12 mouse cellular contexts compared by ENCODE assay signal in the genomic region with DNA sequence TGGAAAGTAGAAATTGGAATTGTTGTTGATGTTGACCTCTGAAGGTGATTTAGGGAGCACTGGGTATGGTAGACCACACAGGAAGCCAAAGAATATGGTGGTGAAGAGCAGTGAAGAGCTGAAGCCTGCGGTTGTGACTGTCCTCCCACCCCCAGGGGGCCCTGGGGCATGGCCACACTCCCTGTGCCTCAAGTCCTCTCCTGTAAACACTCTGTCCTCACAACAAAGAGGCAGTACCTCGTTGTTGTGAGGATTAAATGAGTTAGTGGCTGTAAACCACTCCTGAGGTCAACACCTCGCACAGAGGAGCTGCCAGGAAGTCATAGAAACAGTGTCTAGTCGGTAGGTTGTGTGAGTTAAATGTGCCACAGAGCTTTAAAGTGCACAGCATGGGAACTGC.
DNase-seq lines count a peak whose midpoint lies in the region; ATAC-seq and TF ChIP-seq lines count a peak whose summit lies in the region.
"Had no signal": no experiment of that assay in that cellular context is flagged by ENCODE, and none has a peak within 500 bp of the region (broad histone marks: within the 10 kb centered on the region; RNA-seq: fewer than 3 reads in every experiment).

No protein-coding gene starts in this region.

- TF ChIP-seq EP300 in stomach, postnatal 0 days (optimal IDR thresholded peaks at IDR 0.05): no peak

- intact Hi-C loops in heart, postnatal 25 days (cut with DNase I): no loop called here

- no peak for DNase-seq in heart, embryonic 10.5 days (ENCODE audit: low spot score)
- no peak for DNase-seq in heart, postnatal 25 days (ENCODE audit: low spot score)
- no peak for DNase-seq in neural tube, embryonic 11.5 days (ENCODE audit: low spot score)
- DNase-seq in neural tube, embryonic 10.5 days (ENCODE audit: extremely low spot score, low spot score): no peak
- no peak for DNase-seq in stomach, postnatal 0 days (ENCODE audit: low spot score)
- no peak for DNase-seq in adrenal gland, postnatal 10 days
- no peak for DNase-seq in layer of hippocampus, adult 18-20 months (ENCODE audit: low spot score in 2 of 2)
- DNase-seq: adrenal gland, postnatal 14 days; cerebellum, adult 11 months; gastrocnemius, postnatal 25 days had no signal

- H3K9me3 ChIP-seq in heart, embryonic 10.5 days: no peaks in the 10 kb centered on the region
- H3K9me3 ChIP-seq in neural tube, embryonic 11.5 days (ENCODE audit: control insufficient read depth, low read length): no peaks in the 10 kb centered on the region; the same call in 1 of the 2 replicates
- H3K9me3 ChIP-seq in stomach, postnatal 0 days (ENCODE audit: control insufficient read depth, low read length): no peaks in the 10 kb centered on the region

- H3K36me3 ChIP-seq in heart, embryonic 10.5 days: no peaks in the 10 kb centered on the region
- H3K36me3 ChIP-seq in neural tube, embryonic 11.5 days (ENCODE audit: control insufficient read depth, insufficient read depth, low read length): no peaks in the 10 kb centered on the region
- no peaks in the 10 kb centered on the region for H3K36me3 ChIP-seq in stomach, postnatal 0 days (ENCODE audit: control insufficient read depth, insufficient read depth, low read length)

- H3K4me2 ChIP-seq in neural tube, embryonic 11.5 days (ENCODE audit: low read depth): no peak overlapping the region
- no peak overlapping the region for H3K4me2 ChIP-seq in stomach, postnatal 0 days (replicated peaks; ENCODE audit: low read depth)
- H3K4me2 ChIP-seq: midbrain, embryonic 11.5 days had no signal

- no peak for ATAC-seq in neural tube, embryonic 11.5 days (ENCODE audit: insufficient read depth, low FRiP score, low TSS enrichment)
- ATAC-seq in granulocyte monocyte progenitor cell, adult 5-6 weeks (replicated peaks; ENCODE audit: poor library complexity, severe bottlenecking): peak; percentile 48
- no peak for ATAC-seq in stomach, postnatal 0 days (ENCODE audit: low FRiP score, low TSS enrichment)

- no peak for TF ChIP-seq CTCF in stomach, postnatal 0 days (IDR thresholded peaks at IDR 0.05; ENCODE audit: low read depth)

- H3K9ac ChIP-seq in neural tube, embryonic 11.5 days (ENCODE audit: low read length): no peak overlapping the region
- H3K9ac ChIP-seq in stomach, postnatal 0 days (ENCODE audit: low read length): no peak overlapping the region

- WGBS in heart, embryonic 10.5 days: 64% methylated on average over 4 of the region's 4 CpGs
- WGBS in neural tube, embryonic 11.5 days: 22% methylated on average over 4 of the region's 4 CpGs
- 53% methylated on average over 4 of the region's 4 CpGs for WGBS in stomach, postnatal 0 days

- peaks cover 60% of the 10 kb centered on the region for H3K4me1 ChIP-seq in heart, embryonic 10.5 days
- peaks cover 22% of the 10 kb centered on the region for H3K4me1 ChIP-seq in neural tube, embryonic 11.5 days (ENCODE audit: control insufficient read depth, insufficient read depth, low read length)
- peaks cover 4% of the 10 kb centered on the region for H3K4me1 ChIP-seq in stomach, postnatal 0 days (replicated peaks; ENCODE audit: control insufficient read depth, insufficient read depth)

- H3K27ac ChIP-seq in heart, embryonic 10.5 days: peak overlapping the region; percentile 49
- peak overlapping the region; percentile 69 for H3K27ac ChIP-seq in neural tube, embryonic 11.5 days (ENCODE audit: low read depth, low read length)
- 0 out of 2 replicates have a peak overlapping the region, but pooled peaks have one; percentile 24 for H3K27ac ChIP-seq in stomach, postnatal 0 days (replicated peaks)

- H3K4me3 ChIP-seq in heart, embryonic 10.5 days: no peak overlapping the region
- no peak overlapping the region for H3K4me3 ChIP-seq in neural tube, embryonic 11.5 days (ENCODE audit: low read depth, low read length)
- H3K4me3 ChIP-seq in stomach, postnatal 0 days (ENCODE audit: low read depth, low read length): no peak overlapping the region

- H3K27me3 ChIP-seq in heart, embryonic 10.5 days (ENCODE audit: insufficient read depth, poor library complexity, severe bottlenecking): no peaks in the 10 kb centered on the region
- H3K27me3 ChIP-seq in neural tube, embryonic 11.5 days (ENCODE audit: control insufficient read depth, insufficient read depth, low read length): no peaks in the 10 kb centered on the region
- H3K27me3 ChIP-seq in stomach, postnatal 0 days (ENCODE audit: control insufficient read depth, insufficient read depth, low read length): no peaks in the 10 kb centered on the region
